Comparison of ENCODE assay signal across 10 mouse cellular contexts in genomic region chr9:60518216-60518615, GRCm38 (mm10). TPM values are rescaled to one million over a fixed set of nuclear protein-coding genes. Genes with fewer than 3 reads are reported as not detected.
DNase-seq lines count a peak whose midpoint lies in the region; ATAC-seq and TF ChIP-seq lines count a peak whose summit lies in the region.
"Had no signal": no experiment of that assay in that cellular context is flagged by ENCODE, and none has a peak within 500 bp of the region (broad histone marks: within the 10 kb centered on the region; RNA-seq: fewer than 3 reads in every experiment).

No protein-coding gene starts in this region.

- peaks cover 25% of the 10 kb centered on the region for H3K27me3 ChIP-seq in heart, embryonic 13.5 days (replicated peaks)
- H3K27me3 ChIP-seq in intestine, embryonic 16.5 days (replicated peaks; ENCODE audit: control insufficient read depth, insufficient read depth, low read length), result no peaks in the 10 kb centered on the region
- peaks cover 3% of the 10 kb centered on the region; the same call in 1 of the 2 replicates for H3K27me3 ChIP-seq in thymus, adult 2 months (ENCODE audit: control insufficient read depth, insufficient read depth, low read length)

- H3K9ac ChIP-seq in heart, embryonic 13.5 days, result no peak overlapping the region
- peak overlapping the region; percentile 44 for H3K9ac ChIP-seq in intestine, embryonic 16.5 days (ENCODE audit: low read depth, low read length)
- H3K9ac ChIP-seq: liver, embryonic 13.5 days had no signal

- WGBS in heart, embryonic 13.5 days, result 22% methylated on average over 3 of the region's 3 CpGs
- 22% methylated on average over 3 of the region's 3 CpGs for WGBS in intestine, embryonic 16.5 days
- WGBS in thymus, adult 2 months, result 69% methylated on average over 3 of the region's 3 CpGs

- H3K9me3 ChIP-seq in heart, embryonic 13.5 days, result no peaks in the 10 kb centered on the region
- H3K9me3 ChIP-seq in intestine, embryonic 16.5 days (ENCODE audit: control insufficient read depth, low read length), result 0 out of 2 replicates have a peak, but pooled peaks cover 4% of the 10 kb centered on the region
- H3K9me3 ChIP-seq: liver, embryonic 13.5 days had no signal

- intact Hi-C loops in heart, postnatal 36 days (cut with DNase I), result no loop called here

- no peak overlapping the region for H3K4me3 ChIP-seq in heart, embryonic 13.5 days
- no peak overlapping the region for H3K4me3 ChIP-seq in intestine, embryonic 16.5 days (ENCODE audit: low read length)
- no peak overlapping the region for H3K4me3 ChIP-seq in thymus, adult 2 months (ENCODE audit: control insufficient read depth, insufficient read depth, low read length)
- H3K4me3 ChIP-seq: liver, embryonic 13.5 days; myocyte had no signal

- peaks cover 61% of the 10 kb centered on the region for H3K4me1 ChIP-seq in heart, embryonic 13.5 days
- peaks cover 56% of the 10 kb centered on the region for H3K4me1 ChIP-seq in intestine, embryonic 16.5 days (ENCODE audit: control insufficient read depth, insufficient read depth, low read length)
- H3K4me1 ChIP-seq in thymus, adult 2 months (replicated peaks; ENCODE audit: control insufficient read depth, insufficient read depth, low read length), result 0 out of 2 replicates have a peak, but pooled peaks cover 2% of the 10 kb centered on the region

- no peak for ATAC-seq in heart, embryonic 13.5 days (ENCODE audit: extremely low read depth, insufficient number of reproducible peaks, low FRiP score, low TSS enrichment)
- no peak for ATAC-seq in intestine, embryonic 16.5 days

- no peak for DNase-seq in heart, postnatal 36 days
- peak; percentile 82 for DNase-seq in adrenal gland, adult 2 months
- DNase-seq in lung, postnatal 25 days (ENCODE audit: low spot score), result peak; percentile 44
- DNase-seq in layer of hippocampus, postnatal 10 days (ENCODE audit: low spot score in 2 of 2), result no peak
- no peak for DNase-seq in thymus, adult 2 months
- DNase-seq in layer of hippocampus, adult 8-10 months (ENCODE audit: low spot score in 2 of 2), result no peak
- DNase-seq: liver, embryonic 13.5 days had no signal

- no peak overlapping the region for H3K27ac ChIP-seq in heart, embryonic 13.5 days (replicated peaks)
- H3K27ac ChIP-seq in intestine, embryonic 16.5 days (ENCODE audit: low read length), result peak overlapping the region; percentile 33; the same call in 1 of the 2 replicates
- no peak overlapping the region for H3K27ac ChIP-seq in thymus, adult 2 months (ENCODE audit: control insufficient read depth, insufficient read depth, low read length)
- H3K27ac ChIP-seq: liver, embryonic 13.5 days had no signal

- H3K4me2 ChIP-seq in heart, embryonic 13.5 days, result peak overlapping the region; percentile 27
- H3K4me2 ChIP-seq in intestine, embryonic 16.5 days (ENCODE audit: low read depth, low read length), result peak overlapping the region; percentile 17
- H3K4me2 ChIP-seq: liver, embryonic 13.5 days had no signal

- no peaks in the 10 kb centered on the region for H3K36me3 ChIP-seq in heart, embryonic 13.5 days
- peaks cover 4% of the 10 kb centered on the region; the same call in 1 of the 2 replicates for H3K36me3 ChIP-seq in intestine, embryonic 16.5 days (ENCODE audit: control insufficient read depth, insufficient read depth, low read length)
- H3K36me3 ChIP-seq in thymus, adult 2 months (ENCODE audit: control insufficient read depth, insufficient read depth, low read length), result no peaks in the 10 kb centered on the region
- H3K36me3 ChIP-seq: liver, embryonic 13.5 days had no signal

- TF ChIP-seq CTCF in thymus, adult 2 months (IDR thresholded peaks at IDR 0.05; ENCODE audit: borderline replicate concordance, control insufficient read depth, extremely low read depth, insufficient read depth, low read length, poor library complexity), result no peak

- TF ChIP-seq POLR2A in thymus, adult 2 months (IDR thresholded peaks at IDR 0.05; ENCODE audit: control insufficient read depth, extremely low read depth, insufficient read depth, low read length, poor library complexity), result no peak

RNA-seq across cellular contexts. Expression of gene Thsd4, which starts 3.6 kb away (rescaled TPM):
- 8.3 and 10.0 TPM in 2 replicates for polyA plus RNA-seq in heart, embryonic 13.5 days (2015; fragmentation: Nextera tagmentation; extraction: Ambion mirVana)
- 1 to 10 TPM; 5.4 to 6.6 TPM for total RNA-seq in heart, postnatal 36 days (2021)
- 1 to 10 TPM; 3.7 to 5.0 TPM for total RNA-seq in adrenal gland, adult 2 months (2021)
- polyA plus RNA-seq in adrenal gland, adult 2 months (2012; rRNA removed), result 2.4 TPM in 2 replicates
- 17.5 and 20.2 TPM in 2 replicates for polyA plus RNA-seq in intestine, embryonic 16.5 days (2015; fragmentation: Nextera tagmentation; extraction: Ambion mirVana)
- total RNA-seq in layer of hippocampus, postnatal 10 days (2021), result 10 to 100 TPM; 19.5 to 22.7 TPM
- 4.3 and 4.6 TPM in 2 replicates for polyA plus RNA-seq in thymus, adult 2 months (2012; rRNA removed)
- total RNA-seq in layer of hippocampus, adult 8-10 months (2022), result 10 to 100 TPM; 15.8 to 22.3 (median 19.2) TPM

Comparison
In these comparisons a context has a peak if more than half of its experiments do, and no peak if none do; other contexts are left out.
1. DNase-seq: peak in adrenal gland, adult 2 months (single experiment) and lung, postnatal 25 days (single experiment); none in heart, postnatal 36 days (0 of 2), layer of hippocampus, postnatal 10 days (0 of 2), thymus, adult 2 months (single experiment) and layer of hippocampus, adult 8-10 months (0 of 2).